Mouse (Mus musculus) kidney, postnatal 36 days (tissue): Measurements from ENCODE around the gene Erc2.

ENCODE experiments used
- DNase-seq, 2 experiments: peaks; one replicate each; pipeline ENCODE4 v3.0.0; 2021 to 2022; ENCODE audit warnings: mixed read lengths in 2 of 2

The Erc2 gene

GRCm38 (mm10) chr14:28308661-28309060 lies 686.4 kb downstream of the Erc2 start:
- DNase-seq, result no peak

GRCm38 (mm10) chr14:28316851-28317250 lies 694.6 kb downstream of the Erc2 start:
- no peak for DNase-seq

- no peak for DNase-seq
Observed at GRCm38 (mm10) chr14:28321916-28322534, 699.8 kb downstream of the Erc2 start.

- DNase-seq, result no peak
Observed at GRCm38 (mm10) chr14:28323243-28323642, 701.0 kb downstream of the Erc2 start.

GRCm38 (mm10) chr14:28323727-28324126 lies 701.5 kb downstream of the Erc2 start:
- DNase-seq, result peak; percentile 17 to 20

- no peak for DNase-seq
Observed at GRCm38 (mm10) chr14:28326456-28326855, 704.2 kb downstream of the Erc2 start.

GRCm38 (mm10) chr14:28328512-28328911 lies 706.3 kb downstream of the Erc2 start:
- DNase-seq, result no peak

GRCm38 (mm10) chr14:28331108-28331507 lies 708.9 kb downstream of the Erc2 start:
- DNase-seq, result no peak

- no peak for DNase-seq
Observed at GRCm38 (mm10) chr14:28332351-28332953, 710.2 kb downstream of the Erc2 start.

GRCm38 (mm10) chr14:28339146-28339545 lies 716.9 kb downstream of the Erc2 start:
- DNase-seq, result no peak

GRCm38 (mm10) chr14:28349129-28349528 lies 726.9 kb downstream of the Erc2 start:
- DNase-seq, result no peak

- DNase-seq, result no peak
Observed at GRCm38 (mm10) chr14:28356031-28356430, 733.8 kb downstream of the Erc2 start.

- DNase-seq, result no peak
Observed at GRCm38 (mm10) chr14:28359502-28359901, 737.3 kb downstream of the Erc2 start.

GRCm38 (mm10) chr14:28359983-28360382 lies 737.8 kb downstream of the Erc2 start:
- no peak for DNase-seq

- DNase-seq, result no peak
Observed at GRCm38 (mm10) chr14:28362336-28362735, 740.1 kb downstream of the Erc2 start.

- peak in 1 of 2 experiments; percentile 2 for DNase-seq
Observed at GRCm38 (mm10) chr14:28370713-28371112, 748.5 kb downstream of the Erc2 start.

- DNase-seq, result no peak
Observed at GRCm38 (mm10) chr14:28371651-28372050, 749.4 kb downstream of the Erc2 start.

- peak in 1 of 2 experiments; percentile 1 for DNase-seq
Observed at GRCm38 (mm10) chr14:28375642-28376091, 753.4 kb downstream of the Erc2 start.

- DNase-seq, result no peak
Observed at GRCm38 (mm10) chr14:28376208-28376805, 754.1 kb downstream of the Erc2 start.

- DNase-seq, result no peak
Observed at GRCm38 (mm10) chr14:28377519-28377918, 755.3 kb downstream of the Erc2 start.

- DNase-seq, result no peak
Observed at GRCm38 (mm10) chr14:28380129-28380528, 757.9 kb downstream of the Erc2 start.

GRCm38 (mm10) chr14:28381801-28382550 lies 759.7 kb downstream of the Erc2 start:
- no peak for DNase-seq

GRCm38 (mm10) chr14:28386815-28387607 lies 764.8 kb downstream of the Erc2 start:
- DNase-seq, result no peak
